Mouse (Mus musculus): Measurements from ENCODE around the gene Tln1. TPM values are rescaled to one million over a fixed set of nuclear protein-coding genes. Genes with fewer than 3 reads are reported as not detected.

Gene Tln1
- polyA plus RNA-seq, 1 experiment from 2014 or later: 57.8 TPM

- H3K36me3 ChIP-seq (ENCODE audit: control insufficient read depth, insufficient read depth, low read length): no peaks in the 10 kb centered on the region
- WGBS: 89% methylated on average over 4 of the region's 4 CpGs
- H3K4me1 ChIP-seq (ENCODE audit: control insufficient read depth, insufficient read depth, low read length): peaks cover 10% of the 10 kb centered on the region
- no peak overlapping the region for H3K4me3 ChIP-seq (ENCODE audit: low read depth, low read length)
- no peaks in the 10 kb centered on the region for H3K9me3 ChIP-seq (ENCODE audit: control insufficient read depth, low read length)
- no peaks in the 10 kb centered on the region for H3K27me3 ChIP-seq (ENCODE audit: control insufficient read depth, insufficient read depth, low read length)
- no peak for ATAC-seq (ENCODE audit: low read depth)
- H3K9ac ChIP-seq (replicated peaks; ENCODE audit: low read depth, low read length): no peak overlapping the region
- H3K4me2 ChIP-seq (ENCODE audit: low read depth, low read length): no peak overlapping the region
- no peak overlapping the region for H3K27ac ChIP-seq (ENCODE audit: low read depth, low read length)
These were observed 64.5 kb downstream of the Tln1 start for GRCm38 (mm10) chr4:43497946-43498345.

- no peak for ATAC-seq (ENCODE audit: low read depth)
- H3K9ac ChIP-seq (replicated peaks; ENCODE audit: low read depth, low read length): no peak overlapping the region
- peaks cover 10% of the 10 kb centered on the region for H3K4me1 ChIP-seq (ENCODE audit: control insufficient read depth, insufficient read depth, low read length)
- no peaks in the 10 kb centered on the region for H3K9me3 ChIP-seq (ENCODE audit: control insufficient read depth, low read length)
- H3K4me3 ChIP-seq (ENCODE audit: low read depth, low read length): no peak overlapping the region
- 95% methylated on average over 8 of the region's 8 CpGs for WGBS
- no peak overlapping the region for H3K27ac ChIP-seq (ENCODE audit: low read depth, low read length)
- H3K4me2 ChIP-seq (ENCODE audit: low read depth, low read length): no peak overlapping the region
- no peaks in the 10 kb centered on the region for H3K36me3 ChIP-seq (ENCODE audit: control insufficient read depth, insufficient read depth, low read length)
- H3K27me3 ChIP-seq (ENCODE audit: control insufficient read depth, insufficient read depth, low read length): no peaks in the 10 kb centered on the region
These were observed 65.1 kb downstream of the Tln1 start for GRCm38 (mm10) chr4:43497405-43497804.

GRCm38 (mm10) chr4:43496587-43496986 is 65.9 kb downstream of the Tln1 start:
- Histone ChIP-seq H3K9ac (replicated peaks; ENCODE audit: low read depth, low read length) (no peak overlapping the region), H3K4me1 (ENCODE audit: control insufficient read depth, insufficient read depth, low read length) (peaks cover 10% of the 10 kb centered on the region), H3K4me2 (ENCODE audit: low read depth, low read length) (no peak overlapping the region), H3K27me3 (ENCODE audit: control insufficient read depth, insufficient read depth, low read length) (no peaks in the 10 kb centered on the region), H3K4me3 (ENCODE audit: low read depth, low read length) (no peak overlapping the region), H3K36me3 (ENCODE audit: control insufficient read depth, insufficient read depth, low read length) (no peaks in the 10 kb centered on the region), H3K9me3 (ENCODE audit: control insufficient read depth, low read length) (no peaks in the 10 kb centered on the region), H3K27ac (ENCODE audit: low read depth, low read length) (no peak overlapping the region)
- 66% methylated on average over 6 of the region's 6 CpGs for WGBS
- ATAC-seq (ENCODE audit: low read depth): no peak

- Histone ChIP-seq H3K27ac (ENCODE audit: low read depth, low read length) (peak overlapping the region; percentile 86), H3K36me3 (ENCODE audit: control insufficient read depth, insufficient read depth, low read length) (no peaks in the 10 kb centered on the region), H3K9ac (replicated peaks; ENCODE audit: low read depth, low read length) (peak overlapping the region; percentile 86; the same call in 1 of the 2 replicates), H3K9me3 (ENCODE audit: control insufficient read depth, low read length) (no peaks in the 10 kb centered on the region), H3K4me2 (ENCODE audit: low read depth, low read length) (peak overlapping the region; percentile 51), H3K27me3 (ENCODE audit: control insufficient read depth, insufficient read depth, low read length) (no peaks in the 10 kb centered on the region), H3K4me3 (ENCODE audit: low read depth, low read length) (peak overlapping the region; percentile 71), H3K4me1 (ENCODE audit: control insufficient read depth, insufficient read depth, low read length) (peaks cover 10% of the 10 kb centered on the region)
- no peak for ATAC-seq (ENCODE audit: low read depth)
- WGBS: 2% methylated on average over 9 of the region's 9 CpGs
These were observed 68.6 kb downstream of the Tln1 start for GRCm38 (mm10) chr4:43493846-43494240.

- Histone ChIP-seq H3K9ac (replicated peaks; ENCODE audit: low read depth, low read length) (peak overlapping the region; percentile 86), H3K4me3 (ENCODE audit: low read depth, low read length) (peak overlapping the region; percentile 71), H3K4me2 (ENCODE audit: low read depth, low read length) (peak overlapping the region; percentile 51), H3K36me3 (ENCODE audit: control insufficient read depth, insufficient read depth, low read length) (no peaks in the 10 kb centered on the region), H3K9me3 (ENCODE audit: control insufficient read depth, low read length) (no peaks in the 10 kb centered on the region), H3K4me1 (ENCODE audit: control insufficient read depth, insufficient read depth, low read length) (peaks cover 10% of the 10 kb centered on the region), H3K27ac (ENCODE audit: low read depth, low read length) (peak overlapping the region; percentile 86), H3K27me3 (ENCODE audit: control insufficient read depth, insufficient read depth, low read length) (no peaks in the 10 kb centered on the region)
- under 1% methylated on average over 47 of the region's 47 CpGs for WGBS
- peak; percentile 92 for ATAC-seq (ENCODE audit: low read depth)
These were observed 69.2 kb downstream of the Tln1 start for GRCm38 (mm10) chr4:43493186-43493845.

GRCm38 (mm10) chr4:43492821-43493185 is 69.7 kb downstream of the Tln1 start, which contains the start of gene Ccdc107:
Gene Ccdc107 (plus strand): TSS chr4:43492900.
- Histone ChIP-seq H3K36me3 (ENCODE audit: control insufficient read depth, insufficient read depth, low read length) (no peaks in the 10 kb centered on the region), H3K4me1 (ENCODE audit: control insufficient read depth, insufficient read depth, low read length) (peaks cover 10% of the 10 kb centered on the region), H3K27me3 (ENCODE audit: control insufficient read depth, insufficient read depth, low read length) (no peaks in the 10 kb centered on the region), H3K27ac (ENCODE audit: low read depth, low read length) (peak within 1 kb of the TSS; percentile 86), H3K4me2 (ENCODE audit: low read depth, low read length) (peak within 1 kb of the TSS; percentile 51), H3K9ac (replicated peaks; ENCODE audit: low read depth, low read length) (peak within 1 kb of the TSS; percentile 86), H3K9me3 (ENCODE audit: control insufficient read depth, low read length) (no peaks in the 10 kb centered on the region), H3K4me3 (ENCODE audit: low read depth, low read length) (peak within 1 kb of the TSS; percentile 71)
- ATAC-seq (ENCODE audit: low read depth): peak; percentile 98
- under 1% methylated on average over 25 of the region's 25 CpGs for WGBS

GRCm38 (mm10) chr4:43492101-43492820 is 70.2 kb downstream of the Tln1 start:
- Histone ChIP-seq H3K36me3 (ENCODE audit: control insufficient read depth, insufficient read depth, low read length) (no peaks in the 10 kb centered on the region), H3K4me2 (ENCODE audit: low read depth, low read length) (peak overlapping the region; percentile 35), H3K4me1 (ENCODE audit: control insufficient read depth, insufficient read depth, low read length) (peaks cover 10% of the 10 kb centered on the region), H3K27ac (ENCODE audit: low read depth, low read length) (peak overlapping the region; percentile 86), H3K9me3 (ENCODE audit: control insufficient read depth, low read length) (no peaks in the 10 kb centered on the region), H3K9ac (replicated peaks; ENCODE audit: low read depth, low read length) (no peak overlapping the region), H3K4me3 (ENCODE audit: low read depth, low read length) (peak overlapping the region; percentile 71), H3K27me3 (ENCODE audit: control insufficient read depth, insufficient read depth, low read length) (no peaks in the 10 kb centered on the region)
- WGBS: 34% methylated on average over 12 of the region's 12 CpGs
- ATAC-seq (ENCODE audit: low read depth): no peak

GRCm38 (mm10) chr4:43490801-43491200 is 71.7 kb downstream of the Tln1 start:
- Histone ChIP-seq H3K27ac (ENCODE audit: low read depth, low read length) (no peak overlapping the region), H3K9me3 (ENCODE audit: control insufficient read depth, low read length) (no peaks in the 10 kb centered on the region), H3K27me3 (ENCODE audit: control insufficient read depth, insufficient read depth, low read length) (no peaks in the 10 kb centered on the region), H3K9ac (replicated peaks; ENCODE audit: low read depth, low read length) (no peak overlapping the region), H3K36me3 (ENCODE audit: control insufficient read depth, insufficient read depth, low read length) (no peaks in the 10 kb centered on the region), H3K4me1 (ENCODE audit: control insufficient read depth, insufficient read depth, low read length) (peaks cover 10% of the 10 kb centered on the region), H3K4me3 (ENCODE audit: low read depth, low read length) (no peak overlapping the region), H3K4me2 (ENCODE audit: low read depth, low read length) (no peak overlapping the region)
- WGBS: 91% methylated on average over 5 of the region's 5 CpGs
- ATAC-seq (ENCODE audit: low read depth): no peak

GRCm38 (mm10) chr4:43489611-43490010 is 72.9 kb downstream of the Tln1 start:
- H3K27ac ChIP-seq (ENCODE audit: low read depth, low read length): no peak overlapping the region
- 93% methylated on average over 3 of the region's 3 CpGs for WGBS
- no peak overlapping the region for H3K9ac ChIP-seq (replicated peaks; ENCODE audit: low read depth, low read length)
- H3K4me1 ChIP-seq (ENCODE audit: control insufficient read depth, insufficient read depth, low read length): peaks cover 4% of the 10 kb centered on the region
- no peaks in the 10 kb centered on the region for H3K36me3 ChIP-seq (ENCODE audit: control insufficient read depth, insufficient read depth, low read length)
- H3K9me3 ChIP-seq (ENCODE audit: control insufficient read depth, low read length): no peaks in the 10 kb centered on the region
- H3K27me3 ChIP-seq (ENCODE audit: control insufficient read depth, insufficient read depth, low read length): no peaks in the 10 kb centered on the region
- no peak for ATAC-seq (ENCODE audit: low read depth)
- H3K4me2 ChIP-seq (ENCODE audit: low read depth, low read length): no peak overlapping the region
- H3K4me3 ChIP-seq (ENCODE audit: low read depth, low read length): no peak overlapping the region
